Mouse (Mus musculus) intestine, postnatal 0 days (tissue): Measurements from ENCODE around the gene Ssbp4. TPM values are rescaled to one million over a fixed set of nuclear protein-coding genes. Genes with fewer than 3 reads are reported as not detected.
A peak's percentile ranks its signal among the peaks of the same experiment; 100 is the strongest.

Experiments used
- ATAC-seq: fragments of 200-750 bp; cut with Nextera tagmentation; 2 replicates; pipeline ENCODE4 v1.8.0; 2017; ENCODE audit warnings: mild to moderate bottlenecking, moderate TSS enrichment, moderate library complexity
- H3K27ac ChIP-seq: fragments of 300-500 bp; sonication (generic); 2 replicates; pipeline ENCODE4 v1.5.1; 2014; ENCODE audit warnings: mild to moderate bottlenecking, low read depth, low read length, moderate library complexity
- H3K27me3 ChIP-seq: fragments of 300-500 bp; sonication (generic); replicated peaks from 2 replicates; pipeline ENCODE4 v1.6.1; 2014; ENCODE audit warnings: low read length, mixed read lengths; ENCODE audit not compliant: control insufficient read depth, insufficient read depth
- H3K36me3 ChIP-seq: fragments of 300-500 bp; sonication (generic); 2 replicates; pipeline ENCODE4 v1.6.1; 2014; ENCODE audit warnings: mild to moderate bottlenecking, moderate library complexity; ENCODE audit not compliant: control insufficient read depth, insufficient read depth
- H3K4me1 ChIP-seq: fragments of 300-500 bp; sonication (generic); replicated peaks from 2 replicates; pipeline ENCODE4 v1.6.1; 2014; ENCODE audit warnings: antibody characterized with exemption, low read length, mixed read lengths; ENCODE audit not compliant: control insufficient read depth, insufficient read depth
- H3K4me2 ChIP-seq: fragments of 300-500 bp; sonication (generic); replicated peaks from 2 replicates; pipeline ENCODE4 v1.6.1; 2014; ENCODE audit warnings: low read depth, mild to moderate bottlenecking, moderate library complexity
- H3K4me3 ChIP-seq: fragments of 300-500 bp; sonication (generic); 2 replicates; pipeline ENCODE4 v1.5.1; 2014; ENCODE audit warnings: low read depth, low read length
- H3K9ac ChIP-seq: fragments of 300-500 bp; sonication (generic); 2 replicates; pipeline ENCODE4 v1.6.1; 2014; ENCODE audit warnings: mild to moderate bottlenecking, low read depth, low read length
- H3K9me3 ChIP-seq: fragments of 300-500 bp; sonication (generic); 2 replicates; pipeline ENCODE4 v1.6.1; 2016; ENCODE audit warnings: mixed run types; ENCODE audit not compliant: control insufficient read depth
- CTCF ChIP-seq: sonication (generic); IDR thresholded peaks from 2 replicates; pipeline ENCODE4 v1.5.1; 2016; ENCODE audit warnings: low read depth, mild to moderate bottlenecking, control low read depth, antibody characterized with exemption, moderate library complexity
- WGBS: fragments of 180-500 bp; shearing (Covaris S2); extraction: QIAGEN DNeasy Blood & Tissue Kit; methylation state at CpG from one replicate; pipeline ENCODE4 v1.1.7; 2014; 5-methylcytosine and 5-hydroxymethylcytosine counted together
- polyA plus RNA-seq: library from polyadenylated mRNA; unstranded; fragments of >200 nt; fragmentation: Nextera tagmentation; extraction: Ambion mirVana; gene quantifications from 2 replicates; pipeline ENCODE4 v1.2.1, GENCODE M21; 2015

Gene Ssbp4
- polyA plus RNA-seq, 1 experiment from 2014 or later, result 65.3 TPM

DNA sequence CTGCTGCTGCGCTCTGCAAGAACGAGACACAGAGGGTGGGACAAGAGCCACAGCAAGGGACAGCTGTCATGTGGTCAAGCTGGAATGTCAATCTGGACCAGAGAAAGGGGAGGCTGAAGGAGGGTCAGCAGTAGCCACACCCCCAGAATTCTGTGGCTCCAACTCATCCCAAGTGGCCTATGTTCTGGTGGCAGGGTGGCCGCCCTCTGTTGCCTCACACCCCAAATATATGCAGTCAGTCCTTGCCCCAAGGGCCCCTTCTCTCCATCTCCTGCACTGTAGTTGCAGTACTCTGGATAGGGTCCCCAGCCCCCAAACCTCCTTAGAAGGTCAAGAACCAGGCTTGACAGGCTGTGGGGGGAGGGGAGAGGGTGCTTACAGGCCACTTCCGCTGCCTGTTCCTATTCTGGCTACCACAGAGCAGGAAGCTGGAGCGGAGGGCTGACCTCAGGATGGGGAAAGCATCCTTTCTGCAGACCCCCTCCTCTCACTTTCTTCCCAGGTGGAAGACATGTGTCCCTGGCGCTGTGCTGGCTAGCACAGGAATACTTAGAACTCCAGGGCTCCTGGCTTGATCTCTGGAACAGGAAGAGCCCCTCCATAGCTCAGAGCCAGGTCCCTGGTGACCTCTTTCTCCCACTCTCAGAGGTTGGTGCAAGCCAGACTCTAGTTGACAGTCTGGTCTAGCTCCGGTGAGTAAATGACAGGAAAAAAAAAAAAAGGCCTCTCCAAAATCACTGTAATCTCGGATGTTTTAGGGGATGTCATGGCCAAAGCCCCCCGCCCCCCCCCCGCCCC, 8.0 kb downstream of the Ssbp4 start:
- H3K4me3 ChIP-seq, result no peak overlapping the region
- H3K4me2 ChIP-seq, result peak overlapping the region; percentile 35
- 42% methylated on average over 10 of the region's 10 CpGs for WGBS
- H3K9me3 ChIP-seq, result no peaks in the 10 kb centered on the region
- no peaks in the 10 kb centered on the region for H3K27me3 ChIP-seq
- no peak overlapping the region for H3K9ac ChIP-seq
- ATAC-seq, result no peak
- no peaks in the 10 kb centered on the region; the same call in 1 of the 2 replicates for H3K4me1 ChIP-seq
- no peak overlapping the region; the same call in 1 of the 2 replicates for H3K27ac ChIP-seq
- peaks cover 17% of the 10 kb centered on the region; the same call in 1 of the 2 replicates for H3K36me3 ChIP-seq
- TF ChIP-seq CTCF, result no peak

DNA sequence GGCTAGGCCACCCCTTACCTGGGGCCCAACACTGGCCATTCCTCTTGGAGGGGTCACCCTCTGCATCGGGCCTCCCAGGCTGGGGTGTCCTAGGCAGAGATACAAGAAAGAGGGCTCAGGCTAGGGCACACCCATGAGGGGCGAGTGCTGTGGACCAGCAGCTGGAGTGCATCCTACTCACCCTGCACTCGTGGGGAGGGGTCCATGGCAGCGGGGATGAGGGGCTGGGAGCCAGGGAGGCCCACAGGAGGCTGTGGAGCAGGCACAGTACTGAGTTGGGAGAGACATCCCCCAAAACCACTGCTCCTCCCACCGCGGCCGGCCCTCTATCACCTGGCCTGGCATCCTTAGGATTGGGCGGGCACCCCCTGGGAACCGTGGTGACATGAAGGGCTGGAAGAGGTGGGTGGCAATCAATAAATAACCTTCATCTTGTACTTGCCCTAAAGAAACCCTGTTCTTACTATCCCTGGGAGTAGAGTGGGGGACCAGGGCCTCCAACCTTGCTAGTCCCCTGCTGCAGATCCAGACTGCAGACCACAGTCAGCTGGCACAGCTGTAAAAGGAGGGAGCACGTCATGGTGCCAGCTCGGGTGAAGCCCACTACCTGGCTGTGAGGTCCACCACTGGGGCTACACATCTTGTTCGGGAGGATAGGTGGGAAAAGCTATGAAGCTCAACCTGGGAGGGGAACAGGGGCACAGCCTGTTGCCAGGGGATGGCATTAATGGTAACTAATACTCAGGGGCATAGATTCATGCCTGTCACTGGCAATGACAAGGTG, 9.0 kb downstream of the Ssbp4 start:
- no peak for ATAC-seq
- H3K27ac ChIP-seq, result no peak overlapping the region
- H3K9ac ChIP-seq, result no peak overlapping the region

DNA sequence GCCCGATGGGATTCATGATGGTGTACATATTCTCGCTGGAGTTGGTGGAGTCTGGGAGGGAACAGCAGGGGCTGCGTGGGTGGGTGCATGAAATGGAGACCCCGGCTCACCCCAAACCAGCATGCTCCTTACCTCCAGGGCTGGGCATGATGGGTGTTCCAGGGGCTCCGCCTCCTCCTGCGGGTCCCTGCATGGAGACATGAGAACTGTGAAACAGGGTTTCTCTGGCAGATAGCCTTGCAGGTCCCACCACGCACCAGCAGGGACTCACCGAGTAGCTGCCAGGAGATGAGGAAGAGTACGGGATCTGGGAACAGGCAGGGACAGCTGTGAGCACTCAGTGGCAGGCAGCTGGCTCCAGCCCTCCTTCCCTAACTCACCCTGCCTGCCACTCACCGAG, 9.9 kb downstream of the Ssbp4 start:
- no peak overlapping the region for H3K9ac ChIP-seq
- WGBS, result 42% methylated on average over 10 of the region's 10 CpGs
- peaks cover 17% of the 10 kb centered on the region; the same call in 1 of the 2 replicates for H3K36me3 ChIP-seq
- no peak for TF ChIP-seq CTCF
- H3K27ac ChIP-seq, result no peak overlapping the region
- no peak for ATAC-seq
- no peaks in the 10 kb centered on the region for H3K9me3 ChIP-seq
- peaks cover 6% of the 10 kb centered on the region; the same call in 1 of the 2 replicates for H3K4me1 ChIP-seq
- H3K4me2 ChIP-seq, result peak overlapping the region; percentile 60
- no peak overlapping the region for H3K4me3 ChIP-seq
- H3K27me3 ChIP-seq, result no peaks in the 10 kb centered on the region

More for the DNA sequence above, 9.0 kb downstream of the Ssbp4 start:
- H3K9me3 ChIP-seq, result no peaks in the 10 kb centered on the region
- 85% methylated on average over 12 of the region's 12 CpGs for WGBS
- no peaks in the 10 kb centered on the region for H3K27me3 ChIP-seq
- no peak for TF ChIP-seq CTCF
- H3K36me3 ChIP-seq, result peaks cover 17% of the 10 kb centered on the region; the same call in 1 of the 2 replicates
- H3K4me2 ChIP-seq, result no peak overlapping the region
- H3K4me1 ChIP-seq, result peaks cover 5% of the 10 kb centered on the region; the same call in 1 of the 2 replicates
- H3K4me3 ChIP-seq, result no peak overlapping the region

DNA sequence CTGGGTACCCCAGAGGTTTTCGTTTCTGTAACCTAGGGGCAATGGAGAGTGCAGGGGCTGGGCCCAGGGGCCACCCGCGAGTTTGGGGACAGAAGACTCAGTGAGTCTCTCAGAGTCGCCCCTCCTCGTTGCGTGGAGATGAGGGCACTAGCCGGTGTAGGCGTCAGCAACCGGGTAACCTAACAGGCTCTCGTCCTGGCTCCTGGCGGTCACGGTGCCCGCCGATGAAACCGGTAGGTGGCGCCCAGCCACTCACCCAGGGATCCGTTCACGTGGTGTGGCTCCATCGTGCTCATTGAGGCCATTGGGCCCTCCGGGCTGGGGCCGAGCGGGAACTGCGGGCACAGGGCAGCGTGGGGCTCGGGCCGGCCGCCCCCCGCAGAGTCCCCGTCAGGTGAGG, 10.4 kb downstream of the Ssbp4 start:
- H3K27me3 ChIP-seq, result no peaks in the 10 kb centered on the region
- ATAC-seq, result peak; percentile 22; the same call in 1 of the 2 replicates
- no peak overlapping the region; the same call in 1 of the 2 replicates for H3K9ac ChIP-seq
- 14% methylated on average over 29 of the region's 29 CpGs for WGBS
- peaks cover 17% of the 10 kb centered on the region; the same call in 1 of the 2 replicates for H3K36me3 ChIP-seq
- TF ChIP-seq CTCF, result peak; percentile 91
- H3K4me2 ChIP-seq, result peak overlapping the region; percentile 60
- peaks cover 10% of the 10 kb centered on the region; the same call in 1 of the 2 replicates for H3K4me1 ChIP-seq
- H3K4me3 ChIP-seq, result peak overlapping the region; percentile 27
- H3K27ac ChIP-seq, result no peak overlapping the region
- H3K9me3 ChIP-seq, result no peaks in the 10 kb centered on the region

DNA sequence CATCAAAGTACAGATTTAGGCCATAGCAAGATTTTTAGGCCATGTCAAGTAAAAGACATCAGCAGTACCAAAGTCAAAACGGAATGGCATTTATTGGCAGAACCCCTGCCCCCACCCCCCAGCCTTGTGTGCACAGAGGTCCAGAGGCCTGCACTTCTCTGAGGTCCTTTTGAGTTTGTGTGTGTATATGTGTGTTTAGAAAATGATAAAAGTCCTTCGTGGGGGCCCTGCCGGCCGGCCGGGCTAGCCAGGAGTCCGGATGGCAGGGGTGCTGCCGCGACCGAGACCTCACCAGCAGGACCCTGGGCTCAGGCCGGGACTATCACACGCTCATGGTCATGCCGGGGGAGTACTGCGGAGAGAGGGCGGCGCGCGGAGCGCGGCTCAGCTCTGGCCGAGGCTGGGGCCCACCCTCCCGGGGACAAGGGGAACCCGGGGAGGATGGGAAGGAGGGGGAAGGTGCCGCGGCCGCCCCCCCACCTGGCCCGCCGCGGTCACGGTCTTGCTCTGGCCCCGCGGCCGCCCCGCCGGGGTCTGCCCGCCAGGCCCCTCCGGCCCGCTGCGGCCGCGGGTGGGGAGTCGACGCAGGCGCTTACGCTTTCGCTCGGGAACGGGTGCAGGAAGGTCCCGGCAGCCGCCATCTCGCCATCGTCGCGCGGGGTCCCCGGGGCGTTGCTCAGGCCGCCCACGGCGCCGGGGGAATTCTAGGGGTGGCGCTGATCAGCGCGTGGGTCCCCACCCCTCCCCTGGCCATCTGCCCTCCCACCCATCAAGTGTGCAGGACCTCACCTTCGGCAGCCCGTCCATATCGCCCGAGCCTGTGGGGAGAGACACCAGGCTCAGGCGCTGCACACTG, 11.0 kb downstream of the Ssbp4 start:
- WGBS, result 36% methylated on average over 66 of the region's 68 CpGs
- Histone ChIP-seq H3K4me2 (peak overlapping the region; percentile 60), H3K9me3 (no peaks in the 10 kb centered on the region), H3K27ac (no peak overlapping the region), H3K36me3 (peaks cover 17% of the 10 kb centered on the region; the same call in 1 of the 2 replicates), H3K27me3 (no peaks in the 10 kb centered on the region), H3K9ac (peak overlapping the region; percentile 22; the same call in 1 of the 2 replicates), H3K4me3 (peak overlapping the region; percentile 27), H3K4me1 (peaks cover 11% of the 10 kb centered on the region; the same call in 1 of the 2 replicates)
- ATAC-seq, result no peak
- no peak for TF ChIP-seq CTCF
